Mouse (Mus musculus) embryonic stem cell, embryonic (primary cell): ENCODE measurements around the gene Lrrc42.

Experiments used
- CTCF ChIA-PET, 4 experiments: fragments of 300-600 bp in 2 of 4; fragments of 350-600 bp in 2 of 4; sonication (Branson Sonifier 250); formaldehyde crosslinking; loops; one replicate each; lab custom pipeline; 2022; ENCODE audit warnings: inconsistent platforms in 2 of 4; lab: Charles Lee
- POLR2A ChIA-PET, 4 experiments: fragments of 300-600 bp in 2 of 4; fragments of 350-600 bp in 2 of 4; sonication (Branson Sonifier 250); formaldehyde crosslinking; loops; one replicate each; lab custom pipeline; 2022; ENCODE audit warnings: antibody characterized with exemption in 4 of 4, inconsistent platforms in 1 of 4; lab: Charles Lee

Gene Lrrc42

GRCm38 (mm10) chr4:107273683-107274082 lies 20.4 kb upstream of the Lrrc42 start:
- ChIA-PET CTCF (no interaction called here), POLR2A (interaction anchor here in 2 of 4 experiments (0.6 to 1.0 kb wide), 3 partner anchors 20 to 836 kb away, joined by 3 read pairs; partner anchors contain the start of gene Hspb11 (in 1 of the 2))

- POLR2A ChIA-PET = interaction anchor here in 1 of 4 experiments (1.4 to 1.9 kb wide), 2 partner anchors 12 to 103 kb away, joined by 3 to 5 read pairs; no protein-coding TSS in a partner anchor
- CTCF ChIA-PET = no interaction called here
Observed at GRCm38 (mm10) chr4:107260001-107260400, 6.7 kb upstream of the Lrrc42 start.

GRCm38 (mm10) chr4:107254414-107254813 lies 1.1 kb upstream of the Lrrc42 start:
- ChIA-PET POLR2A (interaction anchor here in 3 of 4 experiments (0.8 to 3.3 kb wide), 13 partner anchors 8 to 114 kb away, joined by 3 to 23 read pairs (median 6); partner anchors contain the start of genes Tceanc2 (in 2 of the 3) and Tmem59 (in 2 of the 3)), CTCF (interaction anchor here in 2 of 4 experiments (0.6 to 2.4 kb wide), 5 partner anchors 8 to 1981 kb away, joined by 3 to 8 read pairs (median 3); partner anchors contain the start of gene Tmem59 (in 1 of the 2))

- ChIA-PET CTCF (interaction anchor here (0.6 to 2.4 kb wide), 7 partner anchors 74 to 453 kb away, joined by 3 to 8 read pairs (median 6); partner anchors contain the start of gene Tmem59 (in 1 of the 4)), POLR2A (interaction anchor here (0.5 to 3.3 kb wide), 34 partner anchors 8 to 826 kb away, joined by 3 to 23 read pairs (median 4); partner anchors contain the start of genes Tmem59 (in 3 of the 4), Tceanc2 (in 2 of the 4), Dmrtb1 (in 1 of the 4) and Ndc1 (in 1 of the 4))
Observed at GRCm38 (mm10) chr4:107252522-107252921, 810 bp downstream of the Lrrc42 start.

GRCm38 (mm10) chr4:107250494-107250893 lies 2.8 kb downstream of the Lrrc42 start:
- ChIA-PET CTCF (interaction anchor here in 3 of 4 experiments (0.7 to 1.7 kb wide), 5 partner anchors 97 to 389 kb away, joined by 3 to 8 read pairs (median 4); no protein-coding TSS in a partner anchor), POLR2A (interaction anchor here in 1 of 4 experiments (0.7 to 1.1 kb wide), 4 partner anchors 8 to 99 kb away, joined by 3 read pairs; partner anchors contain the start of gene Tmem59)

- POLR2A ChIA-PET = interaction anchor here in 2 of 4 experiments (0.6 to 1.1 kb wide), 4 partner anchors 28 to 327 kb away, joined by 3 read pairs; no protein-coding TSS in a partner anchor
- CTCF ChIA-PET = interaction anchor here in 2 of 4 experiments (0.9 to 1.6 kb wide), 2 partner anchors 100 kb away, joined by 3 to 5 read pairs; no protein-coding TSS in a partner anchor
Observed at GRCm38 (mm10) chr4:107249471-107249870, 3.9 kb downstream of the Lrrc42 start.

- ChIA-PET POLR2A (interaction anchor here in 3 of 4 experiments (0.7 to 2.0 kb wide), 5 partner anchors 10 to 409 kb away, joined by 3 to 8 read pairs (median 4); partner anchors contain the start of genes Tmem59 (in 2 of the 3) and Tceanc2 (in 1 of the 3)), CTCF (interaction anchor here in 1 of 4 experiments (0.8 kb wide), 1 partner anchor 101 kb away, joined by 4 read pairs; no protein-coding TSS in a partner anchor)
Observed at GRCm38 (mm10) chr4:107248061-107248460, 5.3 kb downstream of the Lrrc42 start.

GRCm38 (mm10) chr4:107247110-107247509 lies 6.2 kb downstream of the Lrrc42 start:
- CTCF ChIA-PET = interaction anchor here in 2 of 4 experiments (0.6 to 1.3 kb wide), 3 partner anchors 102 to 341 kb away, joined by 3 to 7 read pairs (median 4); no protein-coding TSS in a partner anchor
- POLR2A ChIA-PET = interaction anchor here in 3 of 4 experiments (0.7 to 2.0 kb wide), 5 partner anchors 11 to 408 kb away, joined by 3 to 8 read pairs (median 4); partner anchors contain the start of genes Tmem59 (in 2 of the 3) and Tceanc2 (in 1 of the 3)

GRCm38 (mm10) chr4:107246040-107246439 lies 7.3 kb downstream of the Lrrc42 start:
- CTCF ChIA-PET = interaction anchor here in 1 of 4 experiments (1.3 kb wide), 1 partner anchor 103 kb away, joined by 3 read pairs; no protein-coding TSS in a partner anchor
- POLR2A ChIA-PET = no interaction called here

- ChIA-PET POLR2A (interaction anchor here in 2 of 4 experiments (1.7 to 3.9 kb wide), 2 partner anchors 8 kb away, joined by 6 to 23 read pairs; partner anchors contain the start of genes Hspb11 (in 2 of the 2) and Lrrc42 (in 2 of the 2)), CTCF (no interaction called here)
Observed at GRCm38 (mm10) chr4:107245368-107245767, 8.0 kb downstream of the Lrrc42 start.

GRCm38 (mm10) chr4:107243365-107244333 lies 9.7 kb downstream of the Lrrc42 start:
- ChIA-PET POLR2A (interaction anchor here in 3 of 4 experiments (0.6 to 3.9 kb wide), 14 partner anchors 7 to 106 kb away, joined by 3 to 23 read pairs (median 3); partner anchors contain the start of genes Hspb11 (in 2 of the 3), Lrrc42 (in 2 of the 3), Tceanc2 (in 1 of the 3) and Tmem59 (in 1 of the 3)), CTCF (interaction anchor here in 1 of 4 experiments (0.7 kb wide), 1 partner anchor 103 kb away, joined by 3 read pairs; no protein-coding TSS in a partner anchor)

GRCm38 (mm10) chr4:107240196-107240595 lies 13.1 kb downstream of the Lrrc42 start:
- ChIA-PET POLR2A (interaction anchor here in 1 of 4 experiments (0.6 to 0.8 kb wide), 2 partner anchors 13 to 128 kb away, joined by 3 to 4 read pairs; partner anchors contain the start of gene Ndc1), CTCF (interaction anchor here in 1 of 4 experiments (1.3 kb wide), 1 partner anchor 109 kb away, joined by 4 read pairs; no protein-coding TSS in a partner anchor)

GRCm38 (mm10) chr4:107238253-107238652 lies 15.1 kb downstream of the Lrrc42 start:
- CTCF ChIA-PET = interaction anchor here in 2 of 4 experiments (0.5 to 1.0 kb wide), 3 partner anchors 57 to 388 kb away, joined by 3 to 4 read pairs (median 3); no protein-coding TSS in a partner anchor

GRCm38 (mm10) chr4:107232219-107232618 lies 21.1 kb downstream of the Lrrc42 start:
- CTCF ChIA-PET = interaction anchor here in 1 of 4 experiments (0.7 kb wide), 1 partner anchor 10 kb away, joined by 5 read pairs; no protein-coding TSS in a partner anchor

More at GRCm38 (mm10) chr4:107238253-107238652, 15.1 kb downstream of the Lrrc42 start:
- POLR2A ChIA-PET = interaction anchor here in 1 of 4 experiments (0.6 to 2.4 kb wide), 2 partner anchors 15 to 216 kb away, joined by 3 to 11 read pairs; partner anchors contain the start of genes Hspb11 and Lrrc42

GRCm38 (mm10) chr4:107226313-107226712 lies 27.0 kb downstream of the Lrrc42 start:
- CTCF ChIA-PET = no interaction called here
- POLR2A ChIA-PET = interaction anchor here in 1 of 4 experiments (0.7 to 2.1 kb wide), 2 partner anchors 10 to 17 kb away, joined by 3 to 4 read pairs; no protein-coding TSS in a partner anchor

More at GRCm38 (mm10) chr4:107232219-107232618, 21.1 kb downstream of the Lrrc42 start:
- POLR2A ChIA-PET = interaction anchor here in 1 of 4 experiments (0.7 to 1.2 kb wide), 2 partner anchors 12 to 153 kb away, joined by 3 to 4 read pairs; no protein-coding TSS in a partner anchor
